Mouse (Mus musculus) 416B (cell line): ENCODE measurements around the gene Gm45140.

Experiments used
- DNase-seq: peaks from one replicate; pipeline ENCODE4 v3.0.0; 2011; ENCODE audit warnings: low read depth

Gm45140 gene

DNA sequence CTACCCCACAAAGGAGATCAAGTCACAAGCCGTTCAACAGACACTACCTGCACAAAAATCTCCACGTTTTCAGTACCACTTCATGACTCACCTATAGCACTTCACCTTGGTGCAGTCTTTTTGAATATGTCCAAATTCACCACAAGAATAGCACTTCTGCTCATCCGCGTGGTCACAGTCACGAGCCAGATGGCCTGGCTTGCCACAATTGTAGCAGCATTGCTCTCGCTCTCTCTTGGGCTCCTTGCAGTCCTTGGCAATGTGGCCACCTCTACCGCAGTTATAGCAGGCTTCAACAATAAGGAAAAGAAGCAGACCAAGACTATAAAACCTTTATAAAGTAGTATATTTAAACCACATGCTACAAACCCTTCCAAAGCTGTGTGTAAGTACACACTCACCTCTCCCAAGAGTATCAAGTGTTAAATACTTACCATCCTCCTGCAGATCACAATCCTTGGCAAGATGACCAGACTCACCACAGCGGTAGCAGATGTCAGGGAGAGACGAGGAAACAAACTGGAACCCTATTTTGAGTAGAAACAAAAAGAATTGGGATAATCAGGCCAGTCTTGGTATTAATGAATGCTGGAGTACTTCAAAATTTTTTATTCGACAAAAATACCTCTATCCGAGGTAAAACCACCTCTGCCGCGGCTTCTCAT is 9.6 kb upstream of the Gm45140 start:
- DNase-seq, result no peak

- peak; percentile 69 for DNase-seq
These were observed 6.7 kb upstream of the Gm45140 start for GRCm38 (mm10) chr6:87842254-87842653.

DNA sequence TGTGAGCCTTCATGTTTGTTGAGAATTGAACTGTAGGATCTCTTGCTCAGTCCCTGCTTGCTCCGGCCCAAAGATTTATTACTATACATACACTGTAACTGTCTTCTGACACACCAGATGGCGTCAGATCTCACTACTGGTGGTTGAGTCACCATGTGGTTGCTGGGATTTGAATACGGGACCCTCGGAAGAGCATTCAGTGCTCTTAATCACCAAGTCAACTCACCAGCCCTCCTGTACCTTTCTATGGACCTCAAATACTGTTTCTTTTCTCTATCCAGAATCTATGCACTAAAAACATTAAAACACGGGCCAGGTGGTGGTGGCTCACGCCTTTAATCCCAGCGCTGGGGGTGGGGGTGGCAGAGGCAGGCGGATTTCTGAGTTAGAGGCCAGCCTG is 6.0 kb upstream of the Gm45140 start:
- peak; percentile 68 for DNase-seq

- peak; percentile 32 for DNase-seq
These were observed 4.3 kb upstream of the Gm45140 start for GRCm38 (mm10) chr6:87839797-87840341.

DNA sequence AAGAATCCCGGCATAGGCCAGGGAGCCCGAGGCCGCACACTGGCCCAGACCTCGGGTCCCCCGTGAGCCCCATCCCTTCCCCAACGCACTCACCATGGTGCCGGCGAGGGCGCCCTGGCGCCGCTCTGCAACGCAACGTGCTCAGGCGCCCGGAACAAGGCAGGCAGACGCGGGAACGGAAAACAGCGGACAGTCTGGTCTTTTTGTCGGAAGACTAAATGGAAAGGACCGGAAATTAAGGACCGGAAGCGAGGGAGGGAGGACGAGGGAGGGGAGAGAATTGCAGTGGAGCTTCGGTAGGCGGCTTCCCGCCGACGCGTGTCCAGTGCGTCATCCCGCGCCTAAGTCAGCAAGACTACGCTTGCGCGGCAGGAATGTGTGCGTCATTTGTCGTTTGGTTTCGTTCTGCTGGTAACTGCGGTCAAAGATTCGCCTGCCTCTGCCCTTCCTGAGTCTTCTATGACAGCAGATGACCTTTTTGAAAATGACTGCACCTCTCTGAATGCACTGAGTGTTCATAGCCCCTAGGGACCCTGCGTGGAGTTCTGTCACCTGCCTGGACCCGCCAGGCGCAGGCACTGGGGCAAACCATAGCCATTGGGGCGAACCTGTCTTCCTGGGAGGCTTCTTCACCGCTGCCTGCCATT is 3.1 kb upstream of the Gm45140 start, which contains the start of gene Isy1:
Isy1 (minus strand) TSS at position 248 of the 647 bp plus-strand sequence.
- peak; percentile 99 for DNase-seq

GRCm38 (mm10) chr6:87820366-87820765 is 15.2 kb downstream of the Gm45140 start:
- no peak for DNase-seq

GRCm38 (mm10) chr6:87814486-87814885 is 21.1 kb downstream of the Gm45140 start:
- DNase-seq, result no peak

GRCm38 (mm10) chr6:87812656-87813055 is 22.9 kb downstream of the Gm45140 start:
- DNase-seq, result no peak

GRCm38 (mm10) chr6:87811675-87812338 is 23.8 kb downstream of the Gm45140 start, which contains the start of gene Rab43:
Rab43 (minus strand) TSS chr6:87812164.
- DNase-seq, result peak; percentile 69

- DNase-seq, result peak; percentile 85
These were observed 24.6 kb downstream of the Gm45140 start for GRCm38 (mm10) chr6:87810713-87811669.

DNA sequence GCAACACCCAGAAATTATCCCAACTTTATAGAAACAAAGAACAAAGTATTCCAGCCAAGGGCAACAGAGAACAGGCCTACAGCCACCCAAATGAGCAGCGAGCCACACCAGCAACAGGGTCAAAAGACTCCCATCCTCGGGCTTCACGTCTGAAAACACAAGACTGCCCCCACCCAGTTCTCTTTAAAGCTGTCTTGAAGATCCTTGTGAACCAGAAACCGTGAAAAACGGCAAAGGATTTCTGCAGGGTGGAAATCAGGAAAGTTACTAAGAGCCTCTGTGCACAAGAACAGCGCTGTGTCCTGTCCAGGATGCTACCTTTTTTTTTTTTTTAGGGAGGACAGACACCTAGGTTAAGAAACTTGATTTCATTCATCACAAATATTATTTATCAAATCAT is 25.3 kb downstream of the Gm45140 start:
- DNase-seq, result no peak

DNA sequence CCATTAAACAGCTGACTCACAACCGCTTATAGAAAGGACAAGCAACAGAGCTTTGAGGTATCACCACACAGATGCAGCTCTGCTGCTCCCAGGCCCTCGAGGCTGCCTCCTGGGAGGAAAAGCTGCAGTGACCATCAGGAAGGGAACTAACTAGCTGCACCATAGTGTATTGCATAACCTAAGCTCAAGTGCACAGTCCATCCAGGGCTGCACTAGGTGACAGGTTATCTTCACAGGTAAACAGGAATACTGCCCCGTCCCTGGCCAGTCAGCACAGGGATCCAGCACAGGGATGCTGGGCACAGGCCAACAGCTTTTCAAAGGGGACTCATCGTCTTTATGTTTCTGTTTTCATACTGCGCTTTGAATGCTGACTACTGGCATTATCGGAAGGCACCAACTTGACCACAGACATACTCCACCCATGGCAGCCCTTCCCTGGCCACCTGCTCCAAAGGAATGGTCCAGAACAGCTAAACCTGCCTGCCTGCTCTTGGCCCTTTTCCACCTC is 25.9 kb downstream of the Gm45140 start:
- DNase-seq, result peak; percentile 60

GRCm38 (mm10) chr6:87809144-87809543 is 26.5 kb downstream of the Gm45140 start:
- DNase-seq, result no peak

- DNase-seq, result no peak
These were observed 27.1 kb downstream of the Gm45140 start for GRCm38 (mm10) chr6:87808521-87808920.

- no peak for DNase-seq
These were observed 27.7 kb downstream of the Gm45140 start for GRCm38 (mm10) chr6:87807735-87808440.

- DNase-seq, result peak; percentile 39
These were observed 28.7 kb downstream of the Gm45140 start for GRCm38 (mm10) chr6:87806857-87807256.

GRCm38 (mm10) chr6:87806028-87806427 is 29.6 kb downstream of the Gm45140 start:
- DNase-seq, result peak; percentile 73

DNA sequence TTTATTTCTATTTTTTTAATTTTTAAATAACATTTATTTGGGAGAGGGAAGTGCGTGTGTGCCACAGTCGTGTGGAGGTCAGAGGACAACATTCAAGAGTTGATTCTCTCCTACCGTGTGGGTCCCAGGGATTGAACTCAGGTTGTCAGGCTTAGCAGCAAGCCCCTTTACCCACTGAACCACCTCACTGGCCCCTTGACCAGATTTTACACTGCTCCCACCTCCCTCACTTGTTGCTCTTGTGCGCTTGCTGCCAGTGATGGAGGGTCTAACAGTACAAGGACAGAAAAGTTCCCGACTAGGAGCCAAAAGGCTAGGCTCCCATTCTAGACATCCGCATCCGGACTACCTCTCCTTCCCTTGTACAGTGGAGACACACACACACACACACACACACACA is 30.1 kb downstream of the Gm45140 start:
- DNase-seq, result no peak

- no peak for DNase-seq
These were observed 30.7 kb downstream of the Gm45140 start for GRCm38 (mm10) chr6:87804886-87805285.

GRCm38 (mm10) chr6:87804036-87804435 is 31.6 kb downstream of the Gm45140 start:
- no peak for DNase-seq

GRCm38 (mm10) chr6:87802462-87802861 is 33.1 kb downstream of the Gm45140 start:
- DNase-seq, result no peak
